Mouse (Mus musculus) spleen, adult 10 weeks (tissue): ENCODE data around the gene Gpbar1. TPM values are rescaled to one million over a fixed set of nuclear protein-coding genes. Genes with fewer than 3 reads are reported as not detected.

Experiments
- polyA plus RNA-seq: library from polyadenylated mRNA; stranded (reverse); fragments of 350-450 nt; fragmentation: Illumina TruSeq; extraction: RNeasy Lipid Tissue Mini Kit (QIAGEN cat#74804); gene quantifications from one replicate; pipeline ENCODE4 v1.2.3, GENCODE M21; 2015; ENCODE audit warnings: low replicate concordance; ENCODE audit not compliant: insufficient read depth

Gene Gpbar1
- not detected for polyA plus RNA-seq

GRCm38 (mm10) chr1:74278538-74278937, at the start of gene Gpbar1:
Gene Gpbar1 (plus strand): TSS chr1:74278550.

GRCm38 (mm10) chr1:74235938-74236589, 42.3 kb upstream of the Gpbar1 start, which contains the start of gene Arpc2:
Gene Arpc2 (plus strand): TSS chr1:74236084.

GRCm38 (mm10) chr1:74284543-74285160, 6.3 kb downstream of the Gpbar1 start, which contains the start of the genes Aamp and Pnkd:
Gene Aamp (minus strand): TSS chr1:74284738.
Gene Pnkd (plus strand): TSS chr1:74284930.

GRCm38 (mm10) chr1:74305522-74305921, 27.2 kb downstream of the Gpbar1 start, which contains the start of gene Tmbim1:
Gene Tmbim1 (minus strand): TSS chr1:74305622.

Other genes with a start within 250 kb of the Gpbar1 start
- gene Tns1, start 154.1 kb upstream of the Gpbar1 start, polyA plus RNA-seq = 24.1 TPM
- 1.6 TPM for gene Rufy4, start 153.0 kb upstream of the Gpbar1 start, polyA plus RNA-seq
- gene Cxcr2, start 124.6 kb upstream of the Gpbar1 start, polyA plus RNA-seq = 29.0 TPM
- 0.29 TPM for gene Cxcr1, start 83.9 kb upstream of the Gpbar1 start, polyA plus RNA-seq
- gene Arpc2, start 42.5 kb upstream of the Gpbar1 start, polyA plus RNA-seq = 706 TPM
- gene Aamp, start 6.2 kb downstream of the Gpbar1 start, polyA plus RNA-seq = 42.9 TPM
- gene Pnkd, start 6.4 kb downstream of the Gpbar1 start, polyA plus RNA-seq = 18.4 TPM
- 21.1 TPM for gene Tmbim1, start 27.1 kb downstream of the Gpbar1 start, polyA plus RNA-seq
- gene Catip, start 83.6 kb downstream of the Gpbar1 start, polyA plus RNA-seq = 0.64 TPM
- 46.5 TPM for gene Slc11a1, start 96.6 kb downstream of the Gpbar1 start, polyA plus RNA-seq
- gene Ctdsp1, start 113.0 kb downstream of the Gpbar1 start, polyA plus RNA-seq = 54.0 TPM
- not detected for gene Vil1, start 130.8 kb downstream of the Gpbar1 start, polyA plus RNA-seq
- gene Cnot9, start 227.5 kb downstream of the Gpbar1 start, polyA plus RNA-seq = 35.8 TPM